Mouse (Mus musculus) ES-Bruce4 (cell line): ENCODE results near the gene E130311K13Rik. TPM values are rescaled to one million over a fixed set of nuclear protein-coding genes. Genes with fewer than 3 reads are reported as not detected.

Experiments
- H3K27ac ChIP-seq: 2 replicates; pipeline ENCODE4 v1.5.1; 2012; ENCODE audit warnings: low read length, inconsistent platforms; ENCODE audit not compliant: insufficient read depth
- H3K27me3 ChIP-seq: 2 replicates; pipeline ENCODE4 v1.6.1; 2012; ENCODE audit warnings: mild to moderate bottlenecking, low read length, inconsistent platforms; ENCODE audit not compliant: control insufficient read depth, poor library complexity, insufficient read depth, severe bottlenecking
- H3K36me3 ChIP-seq: 2 replicates; pipeline ENCODE4 v1.6.1; 2012; ENCODE audit warnings: inconsistent platforms, mild to moderate bottlenecking, low read length, moderate library complexity; ENCODE audit not compliant: control insufficient read depth, poor library complexity, insufficient read depth, severe bottlenecking
- H3K4me1 ChIP-seq: one replicate; pipeline ENCODE4 v1.8.1; 2011; ENCODE audit warnings: low read length; ENCODE audit not compliant: control insufficient read depth, insufficient read depth
- H3K4me3 ChIP-seq: 2 replicates; pipeline ENCODE4 v1.5.1; 2011; ENCODE audit warnings: low read depth, mild to moderate bottlenecking, low read length
- H3K9ac ChIP-seq: 2 replicates; pipeline ENCODE4 v1.6.1; 2012; ENCODE audit warnings: low read depth, mild to moderate bottlenecking, inconsistent platforms; ENCODE audit not compliant: poor library complexity, severe bottlenecking
- H3K9me3 ChIP-seq: replicated peaks from 2 replicates; pipeline ENCODE4 v1.6.1; 2012; ENCODE audit warnings: mild to moderate bottlenecking, low read length, inconsistent platforms; ENCODE audit not compliant: control insufficient read depth, poor library complexity, insufficient read depth, severe bottlenecking
- CTCF ChIP-seq: IDR thresholded peaks from one replicate; pipeline ENCODE4 v1.8.1; 2011; ENCODE audit warnings: low read depth, low read length
- EP300 ChIP-seq: IDR thresholded peaks from 2 replicates; pipeline ENCODE4 v1.6.1; 2011; ENCODE audit warnings: low read depth, low read length; ENCODE audit not compliant: insufficient read depth
- POLR2A ChIP-seq: IDR thresholded peaks from one replicate; pipeline ENCODE4 v1.8.1; 2011; ENCODE audit warnings: low read length; ENCODE audit not compliant: insufficient read depth
- polyA plus RNA-seq: library from polyadenylated mRNA; stranded (reverse); fragments of >200 nt; gene quantifications from 2 replicates; pipeline ENCODE4 v1.2.4, GENCODE M21; 2011; ENCODE audit warnings: low read depth; ENCODE audit not compliant: missing spikeins, insufficient read depth, insufficient read length

The E130311K13Rik gene
- polyA plus RNA-seq, 1 experiment: 4.3 TPM

- TF ChIP-seq EP300: no peak
- TF ChIP-seq POLR2A: no peak
- TF ChIP-seq CTCF: no peak
- no peak overlapping the region for H3K9ac ChIP-seq
- H3K36me3 ChIP-seq: no peaks in the 10 kb centered on the region
- H3K27me3 ChIP-seq: no peaks in the 10 kb centered on the region; the same call in 1 of the 2 replicates
- no peak overlapping the region for H3K27ac ChIP-seq
- H3K9me3 ChIP-seq: no peaks in the 10 kb centered on the region
- H3K4me1 ChIP-seq: no peaks in the 10 kb centered on the region
- no peak overlapping the region for H3K4me3 ChIP-seq
These were observed 19.0 kb downstream of the E130311K13Rik start for GRCm38 (mm10) chr3:63910301-63910700.

- Histone ChIP-seq H3K27ac (no peak overlapping the region), H3K36me3 (no peaks in the 10 kb centered on the region), H3K4me1 (no peaks in the 10 kb centered on the region), H3K4me3 (peak overlapping the region; percentile 53), H3K9me3 (no peaks in the 10 kb centered on the region), H3K27me3 (no peaks in the 10 kb centered on the region; the same call in none of the 2 replicates), H3K9ac (no peak overlapping the region)
- TF ChIP-seq EP300 (no peak), CTCF (no peak), POLR2A (no peak)
These were observed 24.0 kb downstream of the E130311K13Rik start for GRCm38 (mm10) chr3:63905241-63905640.

- H3K36me3 ChIP-seq: no peaks in the 10 kb centered on the region
- H3K4me3 ChIP-seq: no peak overlapping the region
- H3K9me3 ChIP-seq: no peaks in the 10 kb centered on the region
- no peaks in the 10 kb centered on the region for H3K4me1 ChIP-seq
- no peak overlapping the region for H3K9ac ChIP-seq
- H3K27me3 ChIP-seq: no peaks in the 10 kb centered on the region; the same call in none of the 2 replicates
- TF ChIP-seq EP300 (no peak), CTCF (no peak), POLR2A (no peak)
- H3K27ac ChIP-seq: no peak overlapping the region
These were observed 25.1 kb downstream of the E130311K13Rik start for GRCm38 (mm10) chr3:63904157-63904556.

GRCm38 (mm10) chr3:63900021-63900571 is 29.2 kb downstream of the E130311K13Rik start:
- no peaks in the 10 kb centered on the region for H3K36me3 ChIP-seq
- no peak overlapping the region for H3K9ac ChIP-seq
- H3K4me1 ChIP-seq: no peaks in the 10 kb centered on the region
- H3K9me3 ChIP-seq: no peaks in the 10 kb centered on the region
- no peaks in the 10 kb centered on the region; the same call in 1 of the 2 replicates for H3K27me3 ChIP-seq
- H3K4me3 ChIP-seq: peak overlapping the region; percentile 64
- no peak overlapping the region for H3K27ac ChIP-seq
- TF ChIP-seq POLR2A: no peak
- no peak for TF ChIP-seq EP300
- TF ChIP-seq CTCF: no peak

GRCm38 (mm10) chr3:63899309-63899695 is 30.0 kb downstream of the E130311K13Rik start, which contains the start of gene Plch1:
Plch1 (minus strand) TSS chr3:63899472.
- H3K27ac ChIP-seq: no peak within 1 kb of the TSS
- no peaks in the 10 kb centered on the region for H3K4me1 ChIP-seq
- peak; percentile 48; the same call in 1 of the 2 replicates for TF ChIP-seq EP300
- TF ChIP-seq CTCF: no peak
- TF ChIP-seq POLR2A: no peak
- H3K27me3 ChIP-seq: no peaks in the 10 kb centered on the region; the same call in 1 of the 2 replicates
- H3K36me3 ChIP-seq: no peaks in the 10 kb centered on the region
- peak within 1 kb of the TSS; percentile 70 for H3K9ac ChIP-seq
- H3K4me3 ChIP-seq: peak within 1 kb of the TSS; percentile 88
- no peaks in the 10 kb centered on the region for H3K9me3 ChIP-seq

- H3K4me1 ChIP-seq: no peaks in the 10 kb centered on the region
- H3K9ac ChIP-seq: peak overlapping the region; percentile 70
- no peak overlapping the region for H3K27ac ChIP-seq
- H3K27me3 ChIP-seq: no peaks in the 10 kb centered on the region; the same call in 1 of the 2 replicates
- H3K4me3 ChIP-seq: peak overlapping the region; percentile 88
- no peak for TF ChIP-seq POLR2A
- TF ChIP-seq EP300: no peak
- no peak for TF ChIP-seq CTCF
- no peaks in the 10 kb centered on the region for H3K36me3 ChIP-seq
- H3K9me3 ChIP-seq: no peaks in the 10 kb centered on the region
These were observed 30.5 kb downstream of the E130311K13Rik start for GRCm38 (mm10) chr3:63898581-63899308.
